Mouse (Mus musculus) hindbrain, embryonic 16.5 days (tissue): Measurements from ENCODE around the gene Mrpl22. TPM values are rescaled to one million over a fixed set of nuclear protein-coding genes. Genes with fewer than 3 reads are reported as not detected.
"Not testable (repeated sequence)": the region's sequence is repeated elsewhere in the genome, so short reads cannot be mapped to it uniquely, and the experiment has no call there.

Source experiments
- ATAC-seq: fragments of 200-750 bp; cut with Nextera tagmentation; 2 replicates; pipeline ENCODE4 v1.8.0; 2017; ENCODE audit warnings: moderate TSS enrichment, moderate library complexity
- H3K27ac ChIP-seq: fragments of 300-500 bp; sonication (generic); 2 replicates; pipeline ENCODE4 v1.5.1; 2014; ENCODE audit warnings: low read depth, mild to moderate bottlenecking, control low read depth, low read length, moderate library complexity
- H3K27me3 ChIP-seq: fragments of 300-500 bp; sonication (generic); replicated peaks from 2 replicates; pipeline ENCODE4 v1.6.1; 2014; ENCODE audit warnings: low read length; ENCODE audit not compliant: control insufficient read depth, insufficient read depth
- H3K36me3 ChIP-seq: fragments of 300-500 bp; sonication (generic); 2 replicates; pipeline ENCODE4 v1.6.1; 2014; ENCODE audit warnings: mild to moderate bottlenecking, low read length, moderate library complexity, mixed read lengths; ENCODE audit not compliant: control insufficient read depth, insufficient read depth
- H3K4me1 ChIP-seq: fragments of 300-500 bp; sonication (generic); 2 replicates; pipeline ENCODE4 v1.6.1; 2014; ENCODE audit warnings: low read depth, low read length; ENCODE audit not compliant: control insufficient read depth, insufficient read depth
- H3K4me2 ChIP-seq: fragments of 300-500 bp; sonication (generic); 2 replicates; pipeline ENCODE4 v1.6.1; 2014; ENCODE audit warnings: mild to moderate bottlenecking, low read length, control low read depth, moderate library complexity
- H3K4me3 ChIP-seq: fragments of 300-500 bp; sonication (generic); 2 replicates; pipeline ENCODE4 v1.5.1; 2014; ENCODE audit warnings: mild to moderate bottlenecking, low read length, control low read depth, moderate library complexity
- H3K9ac ChIP-seq: fragments of 300-500 bp; sonication (generic); 2 replicates; pipeline ENCODE4 v1.6.1; 2014; ENCODE audit warnings: low read depth, mild to moderate bottlenecking, control low read depth, low read length, moderate library complexity
- H3K9me3 ChIP-seq: fragments of 300-500 bp; sonication (generic); 2 replicates; pipeline ENCODE4 v1.6.1; 2014; ENCODE audit warnings: mild to moderate bottlenecking, low read length, moderate library complexity; ENCODE audit not compliant: control insufficient read depth
- WGBS: fragments of 180-500 bp; shearing (Covaris S2); extraction: QIAGEN DNeasy Blood & Tissue Kit; methylation state at CpG from one replicate; pipeline ENCODE4 v1.1.7; 2014; 5-methylcytosine and 5-hydroxymethylcytosine counted together
- polyA plus RNA-seq: library from polyadenylated mRNA; unstranded; fragments of >200 nt; fragmentation: Nextera tagmentation; extraction: Ambion mirVana; gene quantifications from 2 replicates; pipeline ENCODE4 v1.2.1, GENCODE M21; 2015

The Mrpl22 gene
- polyA plus RNA-seq, 1 experiment from 2014 or later = 92.1 TPM

GRCm38 (mm10) chr11:58198663-58199062 is 27.2 kb downstream of the Mrpl22 start:
- Histone ChIP-seq H3K27ac (no peak overlapping the region), H3K4me2 (peak overlapping the region; percentile 67), H3K4me1 (peaks cover 3% of the 10 kb centered on the region; the same call in 1 of the 2 replicates), H3K4me3 (no peak overlapping the region; the same call in 1 of the 2 replicates), H3K27me3 (no peaks in the 10 kb centered on the region), H3K36me3 (no peaks in the 10 kb centered on the region), H3K9ac (no peak overlapping the region), H3K9me3 (no peaks in the 10 kb centered on the region)
- ATAC-seq = no peak
- 87% methylated on average over 4 of the region's 4 CpGs for WGBS

- not testable (repeated sequence) for H3K9me3 ChIP-seq, H3K36me3 ChIP-seq, H3K27me3 ChIP-seq, H3K27ac ChIP-seq, H3K4me1 ChIP-seq
- H3K9ac ChIP-seq = peak within 1 kb of the TSS; percentile 66
- ATAC-seq = peak; percentile 58
- peak within 1 kb of the TSS; percentile 48 for H3K4me3 ChIP-seq
- WGBS = 13% methylated on average over 12 of the region's 15 CpGs
- peak within 1 kb of the TSS; percentile 67 for H3K4me2 ChIP-seq
These were observed 28.0 kb downstream of the Mrpl22 start, which contains the start of the genes Igtp and Irgm2 for GRCm38 (mm10) chr11:58199229-58200037. TSS of gene Igtp (plus strand) at chr11:58199556. TSS of gene Irgm2 (plus strand) at chr11:58199618.

- Histone ChIP-seq H3K4me1 (peaks cover 3% of the 10 kb centered on the region; the same call in 1 of the 2 replicates), H3K4me3 (no peak overlapping the region), H3K9me3 (no peaks in the 10 kb centered on the region), H3K27ac (no peak overlapping the region), H3K9ac (no peak overlapping the region), H3K27me3 (no peaks in the 10 kb centered on the region), H3K4me2 (no peak overlapping the region), H3K36me3 (no peaks in the 10 kb centered on the region)
- no peak for ATAC-seq
- WGBS = 88% methylated on average over 4 of the region's 4 CpGs
These were observed 28.8 kb downstream of the Mrpl22 start for GRCm38 (mm10) chr11:58200226-58200625.

- H3K9ac ChIP-seq = no peak overlapping the region
- H3K36me3 ChIP-seq = no peaks in the 10 kb centered on the region
- 79% methylated on average over 12 of the region's 12 CpGs for WGBS
- no peak overlapping the region for H3K27ac ChIP-seq
- no peak overlapping the region for H3K4me3 ChIP-seq
- H3K27me3 ChIP-seq = no peaks in the 10 kb centered on the region
- H3K4me1 ChIP-seq = peaks cover 3% of the 10 kb centered on the region; the same call in 1 of the 2 replicates
- no peak for ATAC-seq
- H3K9me3 ChIP-seq = no peaks in the 10 kb centered on the region
- no peak overlapping the region for H3K4me2 ChIP-seq
These were observed 29.6 kb downstream of the Mrpl22 start for GRCm38 (mm10) chr11:58201052-58201451.

GRCm38 (mm10) chr11:58210321-58210886 is 38.9 kb downstream of the Mrpl22 start:
- no peak for ATAC-seq
- H3K9ac ChIP-seq = no peak overlapping the region
- no peaks in the 10 kb centered on the region for H3K27me3 ChIP-seq
- H3K36me3 ChIP-seq = no peaks in the 10 kb centered on the region
- H3K4me1 ChIP-seq = no peaks in the 10 kb centered on the region
- no peak overlapping the region for H3K4me3 ChIP-seq
- H3K4me2 ChIP-seq = no peak overlapping the region
- WGBS = 100% methylated on average over 1 of the region's 1 CpGs
- no peaks in the 10 kb centered on the region for H3K9me3 ChIP-seq
- no peak overlapping the region for H3K27ac ChIP-seq

- no peak overlapping the region for H3K9ac ChIP-seq
- H3K27me3 ChIP-seq = no peaks in the 10 kb centered on the region
- H3K36me3 ChIP-seq = no peaks in the 10 kb centered on the region
- no peaks in the 10 kb centered on the region for H3K4me1 ChIP-seq
- H3K4me3 ChIP-seq = no peak overlapping the region
- H3K9me3 ChIP-seq = no peaks in the 10 kb centered on the region
- 24% methylated on average over 9 of the region's 9 CpGs for WGBS
- ATAC-seq = no peak
- no peak overlapping the region for H3K4me2 ChIP-seq
- H3K27ac ChIP-seq = no peak overlapping the region
These were observed 39.7 kb downstream of the Mrpl22 start for GRCm38 (mm10) chr11:58211062-58211681.

- no peak overlapping the region for H3K4me3 ChIP-seq
- no peaks in the 10 kb centered on the region for H3K27me3 ChIP-seq
- H3K9me3 ChIP-seq = no peaks in the 10 kb centered on the region
- H3K4me1 ChIP-seq = no peaks in the 10 kb centered on the region
- no peak overlapping the region for H3K9ac ChIP-seq
- 16% methylated on average over 2 of the region's 2 CpGs for WGBS
- no peak for ATAC-seq
- H3K36me3 ChIP-seq = no peaks in the 10 kb centered on the region
- no peak overlapping the region for H3K27ac ChIP-seq
- no peak overlapping the region for H3K4me2 ChIP-seq
These were observed 40.2 kb downstream of the Mrpl22 start for GRCm38 (mm10) chr11:58211682-58212067.

GRCm38 (mm10) chr11:58213673-58214342 is 42.3 kb downstream of the Mrpl22 start:
- ATAC-seq = no peak
- H3K4me3 ChIP-seq = no peak overlapping the region
- 85% methylated on average over 7 of the region's 7 CpGs for WGBS
- no peaks in the 10 kb centered on the region for H3K9me3 ChIP-seq
- no peak overlapping the region for H3K27ac ChIP-seq
- no peak overlapping the region for H3K9ac ChIP-seq
- H3K27me3 ChIP-seq = no peaks in the 10 kb centered on the region
- no peak overlapping the region for H3K4me2 ChIP-seq
- H3K36me3 ChIP-seq = no peaks in the 10 kb centered on the region
- no peaks in the 10 kb centered on the region for H3K4me1 ChIP-seq
